Mouse (Mus musculus) central nervous system, embryonic 11.5 days (tissue): ENCODE results near the gene Dcaf6. TPM values are rescaled to one million over a fixed set of nuclear protein-coding genes. Genes with fewer than 3 reads are reported as not detected.

Experiments
- polyA plus RNA-seq: library from polyadenylated mRNA; depleted of rRNA; stranded (reverse); fragments of >200 nt; gene quantifications from 2 replicates; pipeline ENCODE4 v1.2.3, GENCODE M21; 2012; rRNA removed

The Dcaf6 gene
- 17.3 and 22.1 TPM in 2 replicates for polyA plus RNA-seq

DNA sequence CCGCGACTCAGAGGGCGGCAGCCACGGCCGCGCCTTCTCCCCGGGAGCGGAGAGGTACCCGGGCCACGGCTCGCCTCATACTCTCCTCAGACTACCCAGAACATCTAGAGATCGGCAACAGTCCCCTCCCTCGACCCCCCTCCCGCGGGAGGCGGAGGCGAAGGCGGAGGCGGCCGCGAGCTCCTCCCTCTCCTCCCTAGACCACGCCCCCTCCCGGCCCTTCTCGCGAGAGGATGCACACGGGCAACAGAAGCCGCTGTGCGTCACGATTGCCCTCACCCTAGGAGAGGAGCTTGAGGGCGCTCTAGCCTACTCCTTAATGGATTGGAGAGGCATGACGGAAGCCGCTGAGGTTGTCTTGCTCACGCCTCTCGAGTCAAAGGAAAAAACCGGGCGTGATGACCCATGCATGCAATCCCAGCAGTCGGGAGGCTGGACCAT is at the start of gene Dcaf6, which contains the start of gene Mpc2:
Gene Dcaf6 (minus strand): TSS at position 116 of the 441 bp plus-strand sequence.
Gene Mpc2 (plus strand): TSS at position 278 of the 441 bp plus-strand sequence.

DNA sequence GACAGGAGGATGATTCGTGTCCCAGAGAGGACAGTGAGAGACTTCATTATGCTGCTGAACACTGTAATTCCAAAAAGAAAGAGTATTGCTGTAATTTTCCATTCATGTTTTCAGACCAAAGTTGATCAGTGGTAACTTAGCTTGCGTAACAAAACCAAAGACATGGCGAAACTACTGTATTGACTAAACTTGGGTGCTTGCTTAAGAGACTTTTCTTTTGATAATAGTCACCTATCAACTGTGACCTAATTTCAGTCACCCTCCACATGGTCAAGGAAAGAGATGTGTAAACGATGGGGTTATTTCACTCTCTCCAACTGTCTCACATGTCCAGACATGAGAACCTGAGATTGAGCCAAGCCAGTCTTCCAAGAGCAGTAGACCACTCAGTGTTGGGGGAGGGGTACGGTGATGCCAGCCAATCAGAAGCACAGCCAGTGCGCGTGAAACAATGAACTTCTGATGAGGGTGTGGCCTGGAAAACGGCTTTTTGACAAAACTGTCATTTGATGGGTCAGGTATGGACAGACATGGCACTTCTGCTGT is 24.5 kb upstream of the Dcaf6 start, which contains the start of gene Adcy10:
Gene Adcy10 (plus strand): TSS at position 496 of the 546 bp plus-strand sequence.

DNA sequence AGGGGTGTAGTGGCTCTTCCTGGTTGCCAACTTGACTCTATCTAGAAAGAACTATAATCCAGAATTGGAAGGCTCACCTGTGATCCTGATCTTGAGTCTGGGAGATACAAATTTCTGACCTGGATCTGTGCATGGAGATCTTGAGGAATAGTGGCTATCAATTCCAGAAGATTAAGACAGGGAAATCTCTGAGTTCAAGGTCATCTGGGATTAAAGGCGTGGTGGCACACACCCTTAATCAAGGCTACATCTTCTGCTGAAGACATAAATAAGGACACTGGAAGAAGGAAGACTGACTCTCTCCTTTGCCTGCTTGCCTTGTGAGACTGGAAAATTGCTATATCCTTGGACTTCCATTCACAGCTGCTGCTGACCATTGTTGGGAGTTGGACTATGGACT is 164.8 kb downstream of the Dcaf6 start, which contains the start of gene Gpr161:
Gene Gpr161 (plus strand): TSS at position 301 of the 400 bp plus-strand sequence.

Other genes with a start within 250 kb of the Dcaf6 start
- gene Tiprl, start 223.5 kb downstream of the Dcaf6 start, polyA plus RNA-seq = 61.1 and 62.6 TPM in 2 replicates
- 15.7 and 15.9 TPM in 2 replicates for gene Gpr161, start 164.7 kb downstream of the Dcaf6 start, polyA plus RNA-seq
- gene Mpc2, start 162 bp upstream of the Dcaf6 start, polyA plus RNA-seq = 43.0 and 45.7 TPM in 2 replicates
- 0.05 TPM in 1 of 2 replicates, not detected in the other for gene Adcy10, start 24.7 kb upstream of the Dcaf6 start, polyA plus RNA-seq
- gene Mpzl1, start 174.1 kb upstream of the Dcaf6 start, polyA plus RNA-seq = 74.0 and 126 TPM in 2 replicates
- 7.4 and 14.3 TPM in 2 replicates for gene Rcsd1, start 249.3 kb upstream of the Dcaf6 start, polyA plus RNA-seq